Mouse (Mus musculus) heart, embryonic 11.5 days (tissue): Measurements from ENCODE around the gene Nsg1. TPM values are rescaled to one million over a fixed set of nuclear protein-coding genes. Genes with fewer than 3 reads are reported as not detected.

Source experiments
- ATAC-seq: fragments of 200-750 bp; cut with Nextera tagmentation; replicated peaks from 2 replicates; pipeline ENCODE4 v1.8.0; 2017; ENCODE audit warnings: moderate library complexity; ENCODE audit not compliant: insufficient number of reproducible peaks, low FRiP score, low TSS enrichment
- H3K27ac ChIP-seq: fragments of 300-500 bp; sonication (generic); 2 replicates; pipeline ENCODE4 v1.5.1; 2014; ENCODE audit warnings: mild to moderate bottlenecking, low read depth, low read length
- H3K27me3 ChIP-seq: fragments of 300-500 bp; sonication (generic); 2 replicates; pipeline ENCODE4 v1.6.1; 2014; ENCODE audit warnings: mild to moderate bottlenecking, low read length, mixed read lengths; ENCODE audit not compliant: control insufficient read depth, insufficient read depth
- H3K36me3 ChIP-seq: fragments of 300-500 bp; sonication (generic); 2 replicates; pipeline ENCODE4 v1.6.1; 2014; ENCODE audit warnings: mild to moderate bottlenecking, low read length, moderate library complexity, mixed read lengths; ENCODE audit not compliant: control insufficient read depth, insufficient read depth
- H3K4me1 ChIP-seq: fragments of 300-500 bp; sonication (generic); 2 replicates; pipeline ENCODE4 v1.6.1; 2014; ENCODE audit warnings: low read length; ENCODE audit not compliant: control insufficient read depth, insufficient read depth
- H3K4me2 ChIP-seq: fragments of 300-500 bp; sonication (generic); 2 replicates; pipeline ENCODE4 v1.6.1; 2014; ENCODE audit warnings: mild to moderate bottlenecking, moderate library complexity
- H3K4me3 ChIP-seq: fragments of 300-500 bp; sonication (generic); 2 replicates; pipeline ENCODE4 v1.5.1; 2014; ENCODE audit warnings: low read depth, low read length
- H3K9ac ChIP-seq: fragments of 300-500 bp; sonication (generic); 2 replicates; pipeline ENCODE4 v1.6.1; 2014; ENCODE audit warnings: mild to moderate bottlenecking, low read depth, low read length, moderate library complexity
- H3K9me3 ChIP-seq: fragments of 300-500 bp; sonication (generic); replicated peaks from 2 replicates; pipeline ENCODE4 v1.6.1; 2016; ENCODE audit warnings: low read length; ENCODE audit not compliant: control insufficient read depth
- WGBS: fragments of 180-500 bp; shearing (Covaris S2); extraction: QIAGEN DNeasy Blood & Tissue Kit; methylation state at CpG from one replicate; pipeline ENCODE4 v1.1.7; 2014; ENCODE audit not compliant: insufficient replicate concordance; 5-methylcytosine and 5-hydroxymethylcytosine counted together
- polyA plus RNA-seq: library from polyadenylated mRNA; unstranded; fragments of >200 nt; fragmentation: Nextera tagmentation; extraction: Ambion mirVana; gene quantifications from 2 replicates; pipeline ENCODE4 v1.2.1, GENCODE M21; 2014

The Nsg1 gene
- polyA plus RNA-seq = 5.3 and 11.9 TPM in 2 replicates

DNA sequence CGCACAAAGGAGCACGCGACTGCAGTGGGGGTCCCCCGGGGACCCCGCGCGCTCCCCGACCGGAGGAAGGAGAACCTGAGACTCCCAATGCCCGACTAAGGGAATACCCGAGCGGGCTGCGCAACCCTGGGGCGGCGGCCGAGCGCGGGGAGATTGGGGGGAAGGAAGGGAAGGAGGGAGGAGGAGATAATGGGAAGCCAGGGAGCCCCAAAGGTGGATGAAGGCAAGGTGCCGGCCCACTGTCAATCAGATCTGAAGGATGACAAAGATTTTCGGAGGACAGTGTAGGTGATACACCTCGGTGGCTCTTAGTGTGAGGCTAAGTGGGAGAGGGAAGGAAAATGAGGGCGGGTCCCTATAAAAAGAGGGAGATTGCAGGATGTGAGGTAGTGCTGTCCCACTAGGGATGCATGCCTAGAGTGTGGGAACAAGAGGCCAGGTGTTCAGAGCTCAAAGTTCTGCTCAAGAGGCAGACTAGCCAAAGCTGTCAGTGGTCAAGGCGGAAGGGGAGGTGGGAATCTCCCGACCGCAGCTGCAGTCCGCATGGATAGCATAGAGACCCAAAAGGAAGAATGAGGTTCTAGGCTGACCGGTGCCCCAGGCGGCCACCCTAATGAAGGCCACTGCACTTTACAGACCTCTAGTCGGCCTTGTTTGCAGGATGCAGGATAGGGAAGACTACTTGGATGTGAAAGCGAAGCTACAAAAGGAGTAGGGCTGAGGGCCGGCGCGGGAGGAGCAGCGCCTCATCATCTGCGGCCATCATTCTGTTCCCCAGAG is at the start of gene Nsg1:
Nsg1 (minus strand) TSS at position 274 of the 780 bp plus-strand sequence.
- Histone ChIP-seq H3K9me3 (no peaks in the 10 kb centered on the region), H3K27ac (no peak within 1 kb of the TSS), H3K4me1 (no peaks in the 10 kb centered on the region), H3K4me3 (peak within 1 kb of the TSS; percentile 63), H3K36me3 (no peaks in the 10 kb centered on the region), H3K27me3 (peaks cover 63% of the 10 kb centered on the region), H3K4me2 (peak within 1 kb of the TSS; percentile 88), H3K9ac (peak within 1 kb of the TSS; percentile 73)
- ATAC-seq = no peak
- WGBS = 11% methylated on average over 35 of the region's 35 CpGs

DNA sequence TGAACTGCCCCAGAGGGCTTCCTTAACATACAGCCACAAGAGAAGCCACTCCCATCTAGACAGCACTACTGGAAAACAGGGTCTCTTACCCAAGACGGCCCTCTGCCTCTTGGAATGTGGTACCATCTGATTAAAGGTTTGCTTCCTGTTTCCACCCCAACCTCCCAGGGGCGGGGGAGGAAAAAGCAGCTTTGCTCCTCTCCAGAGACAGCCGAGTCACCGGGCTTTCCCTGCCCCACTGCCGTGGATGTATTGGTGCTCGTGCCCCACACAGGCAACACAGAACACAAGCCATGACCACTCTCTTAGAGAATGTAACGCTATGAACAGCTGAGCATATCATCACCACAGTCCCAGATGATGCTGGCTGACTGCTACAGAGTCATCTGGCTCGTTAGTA is 49.3 kb upstream of the Nsg1 start:
- H3K27me3 ChIP-seq = no peaks in the 10 kb centered on the region
- ATAC-seq = 0 out of 2 replicates have a peak, but pooled peaks have one; percentile 23
- H3K27ac ChIP-seq = no peak overlapping the region
- H3K9ac ChIP-seq = no peak overlapping the region
- H3K4me1 ChIP-seq = no peaks in the 10 kb centered on the region
- H3K4me3 ChIP-seq = no peak overlapping the region
- H3K9me3 ChIP-seq = no peaks in the 10 kb centered on the region
- H3K36me3 ChIP-seq = peaks cover 13% of the 10 kb centered on the region
- WGBS = 42% methylated on average over 8 of the region's 8 CpGs
- no peak overlapping the region for H3K4me2 ChIP-seq

- no peaks in the 10 kb centered on the region for H3K27me3 ChIP-seq
- H3K4me2 ChIP-seq = no peak overlapping the region
- H3K4me3 ChIP-seq = no peak overlapping the region
- no peak overlapping the region for H3K9ac ChIP-seq
- peaks cover 11% of the 10 kb centered on the region for H3K36me3 ChIP-seq
- ATAC-seq = no peak
- no peaks in the 10 kb centered on the region for H3K4me1 ChIP-seq
- H3K27ac ChIP-seq = no peak overlapping the region
- H3K9me3 ChIP-seq = no peaks in the 10 kb centered on the region
- 78% methylated on average over 7 of the region's 7 CpGs for WGBS
Measured at GRCm38 (mm10) chr5:38205303-38205726, 45.6 kb upstream of the Nsg1 start.

DNA sequence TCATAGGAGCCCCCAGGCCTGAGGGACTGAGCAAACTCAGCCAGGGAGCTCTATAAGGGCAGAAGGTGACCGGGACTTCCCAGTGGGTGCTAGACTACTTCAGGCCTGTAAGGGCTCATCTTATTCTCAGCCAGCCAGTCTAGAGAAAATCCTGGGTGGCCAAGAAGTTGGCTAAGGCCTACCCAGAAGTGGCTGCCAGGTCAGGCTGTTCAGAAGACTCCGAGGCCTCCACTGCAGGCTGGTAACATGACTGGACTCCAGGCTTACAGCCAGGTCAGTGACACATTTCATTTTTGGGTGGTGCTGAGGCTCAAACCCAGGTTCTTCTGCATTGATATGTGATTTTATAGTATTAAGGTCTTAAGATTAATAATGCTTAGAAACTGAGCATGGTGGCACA is 40.0 kb upstream of the Nsg1 start:
- Histone ChIP-seq H3K4me3 (no peak overlapping the region), H3K27ac (no peak overlapping the region), H3K4me2 (no peak overlapping the region), H3K36me3 (peaks cover 13% of the 10 kb centered on the region), H3K9ac (no peak overlapping the region), H3K27me3 (no peaks in the 10 kb centered on the region), H3K4me1 (no peaks in the 10 kb centered on the region), H3K9me3 (no peaks in the 10 kb centered on the region)
- ATAC-seq = no peak
- 96% methylated on average over 2 of the region's 2 CpGs for WGBS

DNA sequence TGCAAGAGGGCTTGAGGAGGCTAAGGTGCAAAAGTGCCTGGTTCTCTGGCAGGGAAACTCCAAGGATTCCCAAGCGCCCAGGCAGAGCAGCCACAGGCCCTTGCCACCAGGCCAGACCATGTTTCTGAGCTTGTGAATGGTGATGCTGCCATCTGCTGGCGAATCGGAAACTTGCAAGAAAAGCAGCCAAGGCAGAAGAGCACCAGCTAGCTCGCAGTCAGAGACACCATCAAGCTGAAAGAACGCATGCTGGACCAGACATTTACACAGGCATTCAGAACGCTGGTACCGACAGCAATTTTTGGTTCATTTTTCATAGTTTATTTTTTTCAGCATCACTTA is 37.7 kb upstream of the Nsg1 start:
- no peak for ATAC-seq
- 17% methylated on average over 7 of the region's 7 CpGs for WGBS
- Histone ChIP-seq H3K36me3 (0 out of 2 replicates have a peak, but pooled peaks cover 4% of the 10 kb centered on the region), H3K27ac (no peak overlapping the region), H3K4me2 (no peak overlapping the region), H3K9ac (no peak overlapping the region), H3K4me1 (no peaks in the 10 kb centered on the region), H3K9me3 (no peaks in the 10 kb centered on the region), H3K4me3 (no peak overlapping the region), H3K27me3 (no peaks in the 10 kb centered on the region)

DNA sequence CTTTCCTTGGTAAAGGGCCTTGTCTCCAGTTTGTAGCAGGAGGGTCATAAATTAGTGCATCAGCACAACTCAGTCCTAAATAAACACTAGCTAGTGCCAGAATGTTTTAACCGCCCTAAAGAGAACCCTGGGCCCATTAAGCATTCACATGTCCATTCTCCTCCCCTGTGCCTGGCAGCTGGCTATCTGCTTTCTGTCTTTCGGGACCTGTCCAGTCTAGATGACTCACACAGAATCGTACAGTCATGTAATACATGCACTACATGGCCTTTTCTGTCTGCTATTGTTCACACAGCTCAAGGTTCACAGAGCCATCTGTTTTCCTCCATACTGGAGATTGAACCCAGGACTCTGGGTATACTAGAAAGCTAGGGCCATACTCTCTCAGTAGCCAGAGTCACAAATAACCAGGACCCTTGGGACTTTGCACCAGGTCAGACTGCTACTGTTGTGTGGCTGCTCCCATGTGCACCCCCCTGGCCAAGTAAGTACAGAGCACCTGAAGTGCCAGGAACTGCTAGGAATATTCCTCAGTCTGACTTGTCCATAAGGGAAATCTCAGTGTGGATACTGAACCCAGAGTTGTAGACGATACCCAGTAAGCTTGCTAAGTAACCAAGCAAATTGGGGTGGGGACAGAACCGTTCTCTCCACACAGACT is 37.2 kb upstream of the Nsg1 start:
- H3K4me3 ChIP-seq = no peak overlapping the region
- H3K4me2 ChIP-seq = no peak overlapping the region
- no peak overlapping the region for H3K9ac ChIP-seq
- no peaks in the 10 kb centered on the region for H3K27me3 ChIP-seq
- WGBS = 63% methylated on average over 5 of the region's 5 CpGs
- no peak for ATAC-seq
- H3K36me3 ChIP-seq = 0 out of 2 replicates have a peak, but pooled peaks cover 2% of the 10 kb centered on the region
- no peaks in the 10 kb centered on the region for H3K9me3 ChIP-seq
- no peak overlapping the region for H3K27ac ChIP-seq
- H3K4me1 ChIP-seq = no peaks in the 10 kb centered on the region

DNA sequence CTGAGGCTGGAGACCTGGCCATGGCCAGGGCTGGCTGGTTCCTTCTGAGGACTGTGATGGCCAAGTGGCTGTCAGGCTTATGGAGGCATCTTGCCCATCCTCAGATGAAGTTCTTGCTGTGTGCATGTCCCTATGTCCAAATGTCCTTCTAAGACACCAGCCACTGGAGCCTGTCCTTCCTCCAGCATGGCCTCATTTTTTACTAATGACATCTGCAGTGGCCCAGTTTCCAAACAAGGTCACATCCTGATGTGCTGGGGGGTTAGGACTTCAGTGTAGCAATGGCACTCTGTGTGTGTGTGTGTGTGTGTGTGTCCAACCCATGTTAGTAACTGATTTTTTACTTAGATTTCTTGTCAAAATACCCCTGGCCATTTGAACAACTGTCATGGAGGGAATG is 36.2 kb upstream of the Nsg1 start:
- no peak overlapping the region for H3K27ac ChIP-seq
- no peaks in the 10 kb centered on the region for H3K9me3 ChIP-seq
- no peaks in the 10 kb centered on the region for H3K4me1 ChIP-seq
- no peak overlapping the region for H3K4me2 ChIP-seq
- no peak for ATAC-seq
- H3K36me3 ChIP-seq = 0 out of 2 replicates have a peak, but pooled peaks cover 2% of the 10 kb centered on the region
- no peaks in the 10 kb centered on the region for H3K27me3 ChIP-seq
- H3K4me3 ChIP-seq = no peak overlapping the region
- no peak overlapping the region for H3K9ac ChIP-seq

DNA sequence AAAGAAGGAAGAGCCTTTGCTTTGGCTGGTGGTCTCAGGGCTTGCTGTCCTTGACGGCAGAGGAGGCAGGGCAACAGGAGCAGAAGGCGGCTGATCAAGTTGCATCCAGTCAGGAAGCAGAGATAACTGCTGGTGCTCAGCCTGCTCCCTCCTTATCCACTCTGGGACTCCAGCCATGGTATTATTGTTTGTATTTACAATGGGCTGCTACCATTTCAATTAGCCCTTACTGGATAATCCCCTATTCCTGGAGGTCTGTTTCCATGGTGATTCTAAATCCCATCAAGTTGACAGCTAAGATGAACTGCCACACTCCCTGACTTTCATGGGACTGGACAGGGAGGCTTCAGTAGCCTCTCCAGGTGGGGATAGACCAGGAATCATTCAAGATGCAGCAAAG is 35.2 kb upstream of the Nsg1 start:
- no peak for ATAC-seq
- WGBS = 30% methylated on average over 2 of the region's 2 CpGs

More for the DNA sequence above, 35.2 kb upstream of the Nsg1 start:
- no peak overlapping the region for H3K4me3 ChIP-seq
- no peaks in the 10 kb centered on the region for H3K27me3 ChIP-seq
- H3K27ac ChIP-seq = no peak overlapping the region
- 0 out of 2 replicates have a peak, but pooled peaks cover 2% of the 10 kb centered on the region for H3K36me3 ChIP-seq
- no peaks in the 10 kb centered on the region for H3K9me3 ChIP-seq
- no peaks in the 10 kb centered on the region for H3K4me1 ChIP-seq
- H3K4me2 ChIP-seq = no peak overlapping the region
- no peak overlapping the region for H3K9ac ChIP-seq
